Mouse (Mus musculus): ENCODE results near the gene Furin.

- TF ChIP-seq TAL1 (IDR thresholded peaks at IDR 0.05; ENCODE audit: low read length): no peak
- TF ChIP-seq GATA1 (IDR thresholded peaks at IDR 0.05; ENCODE audit: low read length): no peak
Measured at GRCm38 (mm10) chr7:80374280-80374679, 31.0 kb downstream of the Furin start.

Measured in erythroblast, embryonic 14.5 days (primary cell).